Mouse (Mus musculus) heart, adult 18-20 months (tissue): ENCODE measurements at regions not wholly inside any gene's neighbourhood (a gene's known extent, or its start where the extent isn't known, plus 50 kb on each side); places are given as distances from the start of the nearest gene placed in this dataset.

Experiments
- DNase-seq, 2 experiments: peaks; one replicate each; pipeline ENCODE4 v3.0.0; 2021 to 2022; ENCODE audit warnings: mixed read lengths in 1 of 2

DNA sequence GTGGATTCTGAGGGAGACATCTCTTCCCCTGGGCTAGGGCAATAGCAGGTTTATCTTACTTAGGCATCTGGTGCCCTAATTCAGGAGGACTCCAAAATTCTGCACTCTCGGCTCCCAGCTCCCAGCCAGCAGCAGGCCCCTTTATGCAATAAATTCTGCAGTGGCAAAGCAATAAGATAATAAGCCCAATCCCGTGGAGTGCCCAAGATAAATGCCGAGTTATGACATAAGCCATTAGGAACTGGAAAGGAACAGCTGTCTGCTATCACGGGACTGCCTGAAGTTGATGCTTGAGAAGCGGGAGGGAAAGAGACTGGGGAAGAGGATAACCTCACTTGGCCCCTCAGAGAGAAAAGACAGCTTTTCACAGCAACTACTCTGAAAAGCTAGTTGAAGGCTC is 159.0 kb downstream of the 1190002N15Rik start:
- peak; percentile 2 to 18 for DNase-seq

DNA sequence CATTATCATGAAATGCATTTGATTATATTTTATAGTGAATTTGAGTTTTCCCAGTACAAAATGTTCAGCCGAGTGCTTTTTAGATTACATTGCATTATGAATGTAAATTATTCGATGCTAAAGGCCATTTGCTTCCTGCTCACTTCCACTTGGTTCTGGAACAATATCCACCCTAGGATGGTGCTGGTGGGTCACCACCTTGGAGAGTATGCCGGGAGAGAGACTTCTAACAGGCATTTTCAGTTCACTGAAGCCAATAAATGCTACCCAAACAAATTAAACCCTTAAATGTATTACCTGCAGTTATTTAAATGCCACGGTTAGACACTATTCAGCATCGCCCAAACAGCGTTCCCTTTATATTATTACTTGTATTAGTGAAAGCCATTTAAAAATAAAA is 159.6 kb downstream of the 1190002N15Rik start:
- no peak for DNase-seq

DNA sequence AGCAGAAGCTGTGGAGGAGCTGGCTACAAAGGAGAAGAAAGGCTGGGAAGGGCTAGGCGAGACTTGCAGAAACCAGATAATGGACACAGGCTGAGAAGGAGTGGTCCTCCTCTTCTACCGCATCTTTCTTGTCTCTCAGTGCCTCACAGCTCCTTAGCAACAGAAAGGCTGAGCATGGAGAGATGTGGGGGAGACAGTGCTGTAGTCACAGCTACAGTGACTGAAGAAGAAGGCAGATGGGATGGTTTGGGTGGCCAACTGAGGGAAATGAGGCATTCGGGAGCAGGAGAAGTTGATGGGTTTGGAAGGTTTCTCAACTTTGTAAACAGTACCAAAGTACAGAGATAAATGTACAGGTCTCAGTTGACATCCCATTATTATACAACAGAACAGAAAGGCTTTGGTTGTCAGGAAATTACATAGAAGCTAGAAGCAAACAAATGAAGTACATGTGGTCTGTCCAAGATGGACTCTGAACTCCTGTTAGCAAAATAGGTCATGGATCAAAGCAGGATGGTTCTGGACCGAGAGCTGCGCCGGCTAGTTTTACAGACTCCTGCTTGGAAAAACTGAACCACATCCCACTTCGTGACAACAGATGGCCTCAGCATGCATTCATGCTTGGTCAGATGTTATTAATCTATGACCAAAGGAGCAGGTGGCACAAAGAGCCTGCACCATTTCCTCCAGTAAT is 160.4 kb downstream of the 1190002N15Rik start:
- DNase-seq: no peak

DNA sequence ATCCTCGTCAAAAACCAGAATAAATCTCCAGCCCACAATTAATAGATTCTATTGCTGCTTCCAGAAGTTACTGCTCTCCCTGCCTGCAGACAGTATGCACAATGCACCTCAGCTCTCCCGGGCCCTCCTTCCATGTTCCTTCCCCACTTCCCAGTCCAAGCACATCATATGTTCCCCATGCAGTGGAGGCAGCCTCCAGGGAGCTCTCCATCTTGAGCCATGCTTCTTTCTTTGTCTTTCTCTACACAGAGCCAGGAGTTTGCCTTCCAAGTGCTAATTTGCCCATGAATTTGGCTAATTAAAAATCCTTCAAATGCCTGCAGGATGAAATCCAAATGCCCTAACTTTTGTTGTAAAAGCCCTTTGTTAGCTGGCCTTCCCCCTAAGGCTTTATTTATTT is 166.9 kb downstream of the 1190002N15Rik start:
- no peak for DNase-seq

DNA sequence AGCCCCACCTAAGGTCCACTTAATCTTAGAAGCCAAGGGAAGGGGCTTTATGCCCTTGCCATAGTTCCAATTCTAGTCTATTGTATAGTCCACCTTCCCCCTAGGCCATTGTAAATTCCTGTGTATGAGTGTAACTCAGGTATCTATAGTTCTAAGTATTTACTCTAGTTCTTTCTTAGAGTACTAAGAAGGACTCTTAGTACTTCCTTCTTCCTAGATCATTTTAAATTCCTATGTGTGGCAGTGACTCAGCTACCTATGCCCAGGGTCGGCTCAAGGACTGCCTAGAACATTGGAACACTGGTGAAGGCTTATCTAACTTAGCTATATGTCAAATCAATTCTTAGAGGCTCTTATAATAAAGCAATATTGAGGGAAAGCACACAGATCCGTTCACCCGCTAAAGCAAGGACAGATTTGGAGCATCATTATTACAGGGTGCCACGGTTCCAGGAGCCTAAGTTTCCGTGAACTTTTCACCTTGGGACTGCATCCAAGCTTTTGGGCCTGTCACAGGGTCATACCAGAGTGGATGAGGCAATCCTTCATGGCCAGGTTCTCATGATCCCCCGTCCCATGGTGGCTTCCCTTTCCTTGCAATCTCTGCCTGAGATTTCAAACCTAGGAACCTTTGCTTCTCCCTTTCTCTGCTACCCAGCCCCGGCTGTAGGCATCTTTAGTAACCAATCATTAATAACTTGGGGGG is 169.5 kb downstream of the 1190002N15Rik start:
- no peak for DNase-seq

DNA sequence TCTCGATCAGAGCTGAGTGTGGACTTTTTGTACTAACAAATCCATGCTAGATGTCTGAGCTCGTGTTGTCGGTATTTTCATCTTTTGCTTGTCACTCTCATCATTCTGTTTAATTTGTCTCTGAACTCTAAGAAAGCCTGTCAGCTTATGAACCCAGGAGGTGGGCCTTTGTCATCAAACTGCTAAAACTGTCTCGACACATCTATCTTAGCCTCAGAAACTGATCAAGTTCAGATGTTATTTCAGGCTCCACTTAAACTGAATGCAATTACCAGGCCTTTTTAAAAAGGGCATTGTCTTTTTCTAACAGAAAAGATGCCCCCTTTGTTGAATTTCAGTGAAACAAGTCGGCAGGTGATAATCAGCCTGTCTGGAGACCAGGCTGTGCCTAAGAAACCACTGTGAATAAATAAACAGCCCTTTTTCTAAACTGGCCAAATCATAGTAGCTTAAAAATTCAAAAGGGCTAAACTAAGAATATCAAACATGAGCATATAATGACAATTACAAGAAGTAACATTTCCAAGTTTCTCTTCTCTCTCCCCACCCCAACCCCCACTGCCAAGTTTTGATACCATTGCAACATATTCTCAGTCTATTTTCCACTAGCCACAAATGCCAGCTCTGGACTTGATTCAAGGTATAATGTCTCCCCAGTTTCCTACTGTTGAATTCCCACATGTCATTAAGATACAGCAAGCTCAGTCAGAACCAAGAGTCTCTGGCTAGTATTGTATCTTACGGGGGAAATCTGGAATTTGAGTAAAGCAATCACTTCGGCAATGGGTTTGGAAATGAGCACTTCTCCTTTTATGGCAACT is 175.8 kb downstream of the 1190002N15Rik start:
- peak in 1 of 2 experiments; percentile 18 for DNase-seq

DNA sequence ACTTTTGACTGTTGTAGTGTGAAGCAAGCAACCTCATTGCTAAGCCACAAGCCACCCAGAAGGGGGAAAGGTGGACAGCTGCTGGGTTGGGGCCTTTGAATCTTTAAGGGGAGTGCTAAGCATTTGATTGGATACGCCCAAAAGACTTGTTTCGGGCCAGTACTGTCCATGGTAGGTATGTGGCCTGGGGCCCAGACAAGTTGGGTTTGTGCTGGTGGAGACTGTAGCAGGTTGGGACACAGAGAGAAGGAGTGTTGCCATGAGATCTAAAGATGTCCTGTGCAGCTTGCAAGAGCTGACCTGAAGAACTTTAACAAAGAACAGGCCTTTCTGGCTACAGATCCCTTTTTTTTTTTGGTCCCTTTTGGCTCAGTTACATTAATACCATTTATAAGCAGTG is 176.9 kb downstream of the 1190002N15Rik start:
- DNase-seq: no peak

DNA sequence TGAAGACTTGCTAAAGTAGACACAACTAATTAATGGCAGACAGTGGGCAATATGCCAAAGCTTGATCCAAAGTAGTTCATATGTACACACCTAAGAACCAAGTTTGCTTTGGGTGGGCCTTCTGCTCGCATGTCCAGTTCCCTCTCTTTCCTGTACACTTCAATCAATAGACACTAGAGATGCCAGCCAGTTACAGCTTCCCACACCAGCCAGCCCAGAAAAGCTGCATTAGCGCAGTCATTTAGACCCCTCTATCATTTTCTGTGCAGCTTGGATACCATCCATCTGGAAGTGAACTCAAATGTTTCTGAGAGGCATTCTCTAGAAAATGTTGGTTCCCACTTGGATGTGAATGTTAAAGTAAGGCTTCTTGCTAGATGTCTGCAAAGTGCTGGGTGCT is 179.7 kb downstream of the 1190002N15Rik start:
- DNase-seq: no peak

DNA sequence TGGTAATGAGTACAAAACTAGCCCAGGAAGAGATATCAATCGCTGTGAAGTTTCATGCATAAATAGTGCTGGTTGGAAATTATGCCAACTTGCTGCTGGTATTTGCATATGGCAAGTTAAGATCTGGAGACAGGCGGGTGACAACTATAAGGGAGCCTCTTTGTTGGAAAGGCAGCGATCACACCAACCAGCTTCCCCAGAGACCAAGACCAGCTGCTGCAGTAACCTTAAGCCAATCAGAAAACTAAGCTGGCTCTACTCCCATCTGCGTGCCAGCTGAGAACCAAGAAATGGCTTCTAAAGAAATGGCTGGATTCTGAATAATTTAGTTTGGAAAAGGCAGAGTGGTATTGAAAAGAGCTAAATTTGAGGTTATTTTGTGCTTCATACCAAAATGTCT is 195.9 kb downstream of the 1190002N15Rik start:
- no peak for DNase-seq

DNA sequence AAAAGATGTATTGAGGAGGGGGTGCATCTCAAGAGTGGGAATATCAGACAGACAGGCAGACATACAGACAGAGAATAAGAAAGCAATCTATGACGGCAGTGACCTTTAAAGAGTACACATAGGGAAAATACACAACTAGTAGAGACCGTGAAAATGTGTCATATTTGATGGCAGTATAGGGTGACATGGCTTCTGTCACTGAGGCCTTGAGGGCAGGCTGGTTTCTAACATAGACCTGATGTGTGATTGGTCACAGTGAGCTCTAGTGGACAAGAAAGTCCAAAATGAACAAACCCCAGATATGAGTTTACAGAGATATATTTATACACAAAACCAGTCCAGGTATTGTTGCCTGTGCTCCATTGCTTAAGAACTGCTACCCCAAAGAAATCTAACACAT is 196.3 kb downstream of the 1190002N15Rik start:
- DNase-seq: no peak

DNA sequence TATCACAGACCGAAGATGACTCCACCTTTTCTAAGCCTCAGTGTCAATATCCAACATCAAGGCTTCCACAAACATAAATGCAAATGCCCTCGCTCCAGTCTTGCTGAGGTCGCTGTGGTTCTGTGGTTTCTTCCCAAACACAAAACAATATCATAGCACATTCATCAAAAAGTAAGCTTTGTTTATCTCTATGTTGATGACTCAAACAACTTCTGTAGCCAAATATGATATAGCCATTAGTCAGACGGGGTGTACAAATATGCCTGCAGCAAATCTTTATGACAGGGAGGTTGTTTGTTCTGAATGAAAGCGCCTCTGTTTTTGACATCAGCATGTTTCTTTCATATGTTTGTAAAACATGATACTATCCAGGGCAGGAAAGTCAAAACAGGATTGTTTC is 204.4 kb downstream of the 1190002N15Rik start:
- DNase-seq: no peak

DNA sequence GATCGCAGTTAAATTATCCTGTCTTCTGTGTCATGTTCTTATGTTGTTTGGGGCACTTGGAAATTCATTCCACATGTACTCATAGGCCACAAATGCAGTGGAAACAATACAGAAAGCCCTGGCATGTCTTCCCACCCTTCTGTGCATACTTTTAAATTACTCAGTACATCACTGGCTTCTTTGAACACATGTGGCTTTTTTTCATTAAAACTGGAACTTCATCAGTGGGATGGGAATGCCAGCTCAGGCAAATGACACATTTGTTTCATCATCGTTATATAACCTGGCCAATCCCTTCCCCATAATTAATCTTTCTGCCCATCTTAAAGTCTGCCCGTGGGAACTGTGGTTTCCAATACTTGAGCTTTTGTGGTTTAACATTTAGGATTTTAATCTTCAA is 214.9 kb downstream of the 1190002N15Rik start:
- DNase-seq: no peak

DNA sequence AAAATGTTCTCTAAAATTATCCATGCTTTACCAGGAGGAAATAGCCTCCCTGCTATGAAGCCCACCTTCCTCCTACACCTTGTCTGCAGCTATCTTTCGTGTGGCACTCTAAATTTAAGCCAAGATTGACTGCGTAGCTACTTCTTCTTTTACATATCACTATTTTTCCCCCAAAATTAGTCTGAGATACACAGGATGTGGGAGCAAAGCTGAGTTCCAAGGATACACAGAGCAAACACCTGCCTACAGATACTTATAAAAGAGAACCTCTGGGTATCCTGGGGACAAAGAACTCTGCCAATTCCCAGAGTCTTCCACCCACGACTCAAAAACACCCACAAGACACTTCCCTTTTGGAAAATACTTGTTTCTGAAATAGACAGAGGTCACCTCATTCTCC is 235.3 kb downstream of the 1190002N15Rik start:
- no peak for DNase-seq

DNA sequence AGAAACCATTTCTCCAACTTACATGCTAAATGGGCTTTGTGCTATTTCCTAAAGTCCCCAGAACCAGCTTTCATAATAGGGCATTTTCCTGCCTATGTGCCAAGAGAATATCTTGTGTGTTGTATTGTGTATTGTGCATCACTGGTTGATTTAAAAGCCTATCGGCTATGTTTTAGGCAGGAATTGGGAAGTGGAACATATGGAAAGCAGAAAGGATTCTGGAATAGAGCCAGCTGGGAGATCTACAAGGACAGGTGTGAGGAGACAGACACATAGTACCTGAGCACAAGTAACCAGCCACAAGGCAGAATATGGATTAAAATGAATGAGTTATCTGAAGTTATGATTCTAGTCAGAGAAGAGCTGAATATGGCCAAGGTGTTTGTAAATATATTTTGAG is 236.0 kb downstream of the 1190002N15Rik start:
- no peak for DNase-seq

DNA sequence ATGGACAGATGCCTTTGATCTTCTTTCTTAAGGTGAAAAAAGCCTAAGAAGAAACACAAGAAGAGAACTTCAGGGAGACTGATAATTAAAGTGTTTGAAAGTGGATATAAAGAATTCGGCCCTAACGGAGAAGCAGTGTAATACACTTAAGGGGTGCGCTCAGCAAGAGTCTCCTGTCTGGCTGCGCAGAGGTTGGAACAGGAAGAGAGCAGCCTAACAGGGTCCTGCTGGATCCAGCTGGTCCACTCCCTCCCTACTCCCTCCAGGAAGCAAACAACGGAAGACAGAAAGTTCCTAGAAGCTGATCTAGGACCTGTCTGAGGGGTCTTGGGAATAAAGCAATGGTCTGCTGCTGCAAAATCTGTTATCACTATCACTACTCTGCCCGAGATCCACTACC is 242.4 kb downstream of the 1190002N15Rik start:
- DNase-seq: no peak

DNA sequence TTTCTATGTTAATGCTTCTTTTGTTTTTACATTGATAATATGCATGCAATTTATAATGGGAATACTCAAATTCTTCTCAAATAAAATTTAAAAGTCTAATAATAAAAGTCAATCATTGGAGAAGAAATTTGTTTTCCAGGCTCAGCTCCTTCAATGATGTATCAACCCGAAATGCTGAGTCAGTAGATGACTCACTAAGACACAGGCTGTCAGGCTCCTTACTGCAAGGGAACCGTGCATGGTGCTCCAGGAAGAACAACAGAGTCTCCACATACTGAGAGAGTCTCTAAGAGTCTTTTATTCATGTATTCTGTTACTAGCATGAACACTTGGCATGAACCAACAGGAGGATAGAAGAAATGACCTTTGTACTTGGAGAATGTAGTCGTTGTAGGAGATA is 245.7 kb downstream of the 1190002N15Rik start:
- DNase-seq: no peak

DNA sequence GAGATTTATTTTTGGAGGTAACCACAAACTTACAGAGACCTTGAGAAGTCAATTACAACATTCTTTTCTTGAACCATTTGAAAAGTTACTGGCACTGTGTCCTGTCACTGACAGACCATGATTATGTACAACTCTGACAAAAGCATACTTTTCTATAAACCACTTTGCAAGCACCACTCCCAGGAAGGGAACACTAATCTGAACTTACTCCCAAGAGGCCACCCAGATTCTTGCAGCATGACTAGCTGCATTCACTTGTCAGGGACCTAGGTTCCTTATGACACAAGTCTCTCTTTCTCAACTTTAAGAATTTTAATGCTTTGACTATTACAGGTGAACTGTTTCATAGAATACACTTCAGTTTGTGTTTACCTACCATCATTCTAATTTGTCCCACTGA is 248.3 kb downstream of the 1190002N15Rik start:
- no peak for DNase-seq

DNA sequence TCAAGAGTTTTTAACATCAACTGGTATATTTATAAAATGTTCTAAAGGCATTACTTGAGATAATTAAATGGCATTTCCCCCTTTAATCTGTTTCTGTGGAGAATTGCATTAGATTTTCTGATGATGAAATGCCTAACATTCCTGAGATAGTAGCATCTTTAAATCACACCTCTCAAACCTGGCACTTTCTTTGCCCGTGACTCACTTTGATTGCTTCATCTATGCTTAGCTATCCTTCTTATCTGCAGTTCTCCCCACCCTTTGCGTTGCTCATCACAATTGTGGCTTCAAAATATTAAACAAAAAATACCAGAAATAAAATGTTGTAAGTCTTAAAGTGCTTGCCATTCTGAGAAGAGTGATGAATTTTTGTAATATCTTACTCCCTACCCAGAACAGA is 250.3 kb downstream of the 1190002N15Rik start:
- DNase-seq: peak in 1 of 2 experiments; percentile 13

DNA sequence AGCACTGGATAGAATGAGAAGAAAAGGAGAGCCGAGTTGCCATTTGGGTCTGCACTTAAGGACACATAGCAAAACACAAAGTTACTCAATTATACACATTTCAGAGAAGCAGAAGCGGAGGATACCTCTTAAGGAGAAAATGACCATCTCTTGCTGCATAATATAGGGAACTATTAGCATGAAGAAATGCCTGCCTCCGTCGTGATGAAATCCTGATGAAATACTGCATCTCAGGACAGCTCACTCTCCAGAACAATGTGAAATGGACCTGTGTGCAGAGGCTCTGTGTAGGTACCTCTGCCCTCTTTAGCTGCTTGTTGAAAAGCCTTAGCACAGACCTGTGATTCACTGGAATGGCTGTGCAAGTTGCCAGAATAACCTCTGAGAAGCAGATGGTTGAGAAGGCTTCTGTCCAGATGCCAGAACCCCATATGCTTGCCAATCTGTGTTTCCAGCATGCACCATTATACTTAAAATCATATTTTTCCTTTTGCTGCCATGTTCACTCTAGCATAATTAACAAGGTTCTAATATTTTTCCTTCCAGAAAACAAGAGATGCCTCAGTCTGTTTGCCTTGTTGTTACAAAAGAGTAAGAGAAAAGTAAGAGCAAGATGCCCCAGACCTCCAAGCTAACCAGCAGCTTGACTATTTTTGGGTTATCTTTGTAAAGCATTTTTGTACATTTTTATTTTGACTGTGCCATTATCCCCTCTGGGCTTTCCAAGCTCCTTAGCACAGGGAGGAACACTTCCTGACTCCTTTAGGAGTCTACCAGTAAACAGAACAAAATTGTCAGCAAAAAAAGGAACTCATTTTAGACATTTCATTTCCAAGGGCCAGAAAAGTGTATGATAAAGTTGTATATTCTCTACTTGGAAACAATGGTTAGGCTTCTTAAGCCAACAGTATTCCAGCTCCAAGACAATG is 259.0 kb downstream of the 1190002N15Rik start:
- no peak for DNase-seq

DNA sequence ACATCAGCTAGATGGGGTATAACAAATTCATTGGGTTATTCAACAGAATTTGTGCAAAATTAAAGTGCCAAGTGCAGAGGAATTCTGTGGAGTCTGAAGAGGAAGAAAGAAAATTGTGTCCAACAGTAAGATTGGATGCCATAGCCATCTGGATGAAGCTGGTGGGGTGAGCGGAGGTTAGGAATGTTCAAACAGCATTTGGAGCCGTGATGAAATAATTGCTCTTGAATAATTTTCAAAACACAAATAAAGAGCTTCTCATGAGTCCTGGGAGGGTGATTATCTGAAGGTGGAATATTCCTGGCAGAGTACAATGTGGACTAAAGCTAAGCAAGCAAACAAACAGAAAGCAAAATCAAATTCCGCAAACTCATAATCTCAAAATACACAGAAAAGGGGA is 260.8 kb downstream of the 1190002N15Rik start:
- DNase-seq: no peak

DNA sequence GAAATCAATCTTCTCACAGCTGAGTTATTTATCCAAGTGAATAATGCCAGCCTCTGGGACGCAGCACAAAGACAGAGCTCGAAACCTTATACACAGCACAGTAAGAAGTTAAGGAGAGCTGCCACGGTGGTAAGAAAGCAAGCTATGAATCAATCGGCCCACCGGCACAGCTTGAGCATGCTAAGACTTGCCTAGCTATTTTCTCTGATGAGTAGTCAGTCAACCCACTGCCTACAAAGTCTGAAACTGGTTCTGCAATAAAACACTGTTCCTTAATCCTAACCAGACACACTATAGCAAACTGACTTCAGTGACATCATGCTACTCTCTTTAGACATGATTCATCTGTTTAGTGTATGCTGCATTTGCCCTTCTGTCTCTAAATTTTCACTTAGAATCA is 268.7 kb downstream of the 1190002N15Rik start:
- no peak for DNase-seq

DNA sequence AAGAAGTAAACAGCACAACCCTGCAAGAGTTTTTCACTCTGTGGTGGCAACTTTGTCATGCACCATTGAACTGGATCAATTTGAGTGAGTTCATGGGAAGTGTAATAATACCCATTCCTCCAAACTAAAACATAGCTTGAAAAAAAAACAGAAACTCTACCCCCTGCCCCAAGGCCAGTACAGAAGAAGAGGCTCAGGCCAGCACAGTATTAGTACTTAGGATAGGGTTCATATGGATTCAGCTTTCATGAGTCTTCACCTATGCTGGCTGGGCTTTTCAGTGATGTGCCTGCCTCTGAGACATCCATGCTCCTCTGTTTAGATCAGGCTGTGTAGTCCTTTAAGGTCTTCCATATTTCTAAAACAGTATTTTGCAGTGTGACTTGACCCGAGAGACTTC is 270.6 kb downstream of the 1190002N15Rik start:
- DNase-seq: no peak
